Mouse (Mus musculus) hindbrain, embryonic 16.5 days (tissue): ENCODE data around the gene Atp10b. TPM values are rescaled to one million over a fixed set of nuclear protein-coding genes. Genes with fewer than 3 reads are reported as not detected.

ENCODE experiments used
- ATAC-seq: fragments of 200-750 bp; cut with Nextera tagmentation; 2 replicates; pipeline ENCODE4 v1.8.0; 2017; ENCODE audit warnings: moderate TSS enrichment, moderate library complexity
- H3K27ac ChIP-seq: fragments of 300-500 bp; sonication (generic); 2 replicates; pipeline ENCODE4 v1.5.1; 2014; ENCODE audit warnings: low read depth, mild to moderate bottlenecking, control low read depth, low read length, moderate library complexity
- H3K27me3 ChIP-seq: fragments of 300-500 bp; sonication (generic); replicated peaks from 2 replicates; pipeline ENCODE4 v1.6.1; 2014; ENCODE audit warnings: low read length; ENCODE audit not compliant: control insufficient read depth, insufficient read depth
- H3K36me3 ChIP-seq: fragments of 300-500 bp; sonication (generic); 2 replicates; pipeline ENCODE4 v1.6.1; 2014; ENCODE audit warnings: mild to moderate bottlenecking, low read length, moderate library complexity, mixed read lengths; ENCODE audit not compliant: control insufficient read depth, insufficient read depth
- H3K4me1 ChIP-seq: fragments of 300-500 bp; sonication (generic); 2 replicates; pipeline ENCODE4 v1.6.1; 2014; ENCODE audit warnings: low read depth, low read length; ENCODE audit not compliant: control insufficient read depth, insufficient read depth
- H3K4me2 ChIP-seq: fragments of 300-500 bp; sonication (generic); 2 replicates; pipeline ENCODE4 v1.6.1; 2014; ENCODE audit warnings: mild to moderate bottlenecking, low read length, control low read depth, moderate library complexity
- H3K4me3 ChIP-seq: fragments of 300-500 bp; sonication (generic); 2 replicates; pipeline ENCODE4 v1.5.1; 2014; ENCODE audit warnings: mild to moderate bottlenecking, low read length, control low read depth, moderate library complexity
- H3K9ac ChIP-seq: fragments of 300-500 bp; sonication (generic); 2 replicates; pipeline ENCODE4 v1.6.1; 2014; ENCODE audit warnings: low read depth, mild to moderate bottlenecking, control low read depth, low read length, moderate library complexity
- H3K9me3 ChIP-seq: fragments of 300-500 bp; sonication (generic); 2 replicates; pipeline ENCODE4 v1.6.1; 2014; ENCODE audit warnings: mild to moderate bottlenecking, low read length, moderate library complexity; ENCODE audit not compliant: control insufficient read depth
- WGBS: fragments of 180-500 bp; shearing (Covaris S2); extraction: QIAGEN DNeasy Blood & Tissue Kit; methylation state at CpG from one replicate; pipeline ENCODE4 v1.1.7; 2014; 5-methylcytosine and 5-hydroxymethylcytosine counted together
- polyA plus RNA-seq: library from polyadenylated mRNA; unstranded; fragments of >200 nt; fragmentation: Nextera tagmentation; extraction: Ambion mirVana; gene quantifications from 2 replicates; pipeline ENCODE4 v1.2.1, GENCODE M21; 2015

Gene Atp10b
- polyA plus RNA-seq, 1 experiment from 2014 or later: 0.31 TPM

DNA sequence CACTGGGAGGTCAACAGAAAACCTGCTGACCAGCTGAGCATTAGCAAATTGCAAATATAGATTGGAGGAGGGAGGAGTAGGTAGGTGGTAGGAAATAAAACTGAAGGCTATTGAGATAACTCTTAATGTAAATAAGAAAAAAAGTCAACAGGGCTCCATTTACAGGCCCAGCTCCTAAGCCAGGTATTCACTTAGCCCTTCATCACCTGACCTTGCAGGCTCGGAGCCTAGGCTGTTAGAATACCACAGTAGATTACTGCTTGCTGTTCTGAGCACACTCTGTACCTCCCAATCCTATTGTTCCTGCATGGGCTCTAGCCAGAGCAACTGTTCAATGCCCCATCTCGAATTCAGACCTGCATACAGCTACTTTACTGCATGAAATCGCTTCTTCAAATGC is 117.8 kb downstream of the Atp10b start:
- Histone ChIP-seq H3K9ac (no peak overlapping the region), H3K4me3 (no peak overlapping the region), H3K9me3 (no peaks in the 10 kb centered on the region), H3K36me3 (no peaks in the 10 kb centered on the region), H3K27ac (no peak overlapping the region), H3K4me2 (no peak overlapping the region), H3K4me1 (peaks cover 3% of the 10 kb centered on the region), H3K27me3 (no peaks in the 10 kb centered on the region)
- no peak for ATAC-seq
- 83% methylated on average over 3 of the region's 3 CpGs for WGBS

DNA sequence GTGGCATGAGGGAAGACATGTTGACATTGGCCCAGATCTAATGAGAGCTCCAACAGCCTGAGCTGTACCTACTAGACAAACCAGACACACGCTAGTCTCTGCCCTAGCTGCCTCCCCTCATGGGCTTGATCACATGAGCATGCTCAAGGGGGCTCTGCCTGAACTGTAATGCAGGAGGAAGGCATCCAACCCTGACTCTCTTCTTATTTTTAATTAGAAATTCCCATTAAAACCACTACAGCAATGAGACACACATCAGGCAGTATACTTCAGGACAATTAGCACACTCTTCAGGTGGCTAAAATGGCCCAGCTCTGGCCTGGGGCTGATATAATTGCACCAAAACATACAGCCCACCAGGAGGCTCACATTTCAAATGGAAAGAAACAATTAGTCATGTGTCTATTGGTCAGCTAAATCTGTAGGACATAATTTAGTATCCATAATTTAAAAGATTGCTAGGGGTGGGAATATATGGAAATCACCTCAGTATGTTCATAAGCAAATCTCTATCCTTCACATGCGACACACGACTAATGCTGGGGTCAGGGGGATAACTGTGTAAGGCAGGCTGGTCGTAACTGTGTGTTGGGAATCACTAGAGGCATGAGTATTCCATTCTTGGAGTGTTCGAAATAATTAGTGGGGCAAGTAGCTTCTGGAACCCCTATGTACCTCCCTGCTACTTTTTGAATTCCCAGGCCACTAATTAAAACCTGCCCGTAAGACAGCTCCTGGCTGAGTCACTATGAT is 120.0 kb downstream of the Atp10b start:
- H3K27ac ChIP-seq: no peak overlapping the region
- H3K27me3 ChIP-seq: no peaks in the 10 kb centered on the region
- H3K36me3 ChIP-seq: no peaks in the 10 kb centered on the region
- peaks cover 3% of the 10 kb centered on the region for H3K4me1 ChIP-seq
- H3K4me2 ChIP-seq: peak overlapping the region; percentile 35
- no peak overlapping the region for H3K4me3 ChIP-seq
- peak; percentile 69 for ATAC-seq
- 44% methylated on average over 6 of the region's 6 CpGs for WGBS
- H3K9ac ChIP-seq: no peak overlapping the region
- H3K9me3 ChIP-seq: no peaks in the 10 kb centered on the region

DNA sequence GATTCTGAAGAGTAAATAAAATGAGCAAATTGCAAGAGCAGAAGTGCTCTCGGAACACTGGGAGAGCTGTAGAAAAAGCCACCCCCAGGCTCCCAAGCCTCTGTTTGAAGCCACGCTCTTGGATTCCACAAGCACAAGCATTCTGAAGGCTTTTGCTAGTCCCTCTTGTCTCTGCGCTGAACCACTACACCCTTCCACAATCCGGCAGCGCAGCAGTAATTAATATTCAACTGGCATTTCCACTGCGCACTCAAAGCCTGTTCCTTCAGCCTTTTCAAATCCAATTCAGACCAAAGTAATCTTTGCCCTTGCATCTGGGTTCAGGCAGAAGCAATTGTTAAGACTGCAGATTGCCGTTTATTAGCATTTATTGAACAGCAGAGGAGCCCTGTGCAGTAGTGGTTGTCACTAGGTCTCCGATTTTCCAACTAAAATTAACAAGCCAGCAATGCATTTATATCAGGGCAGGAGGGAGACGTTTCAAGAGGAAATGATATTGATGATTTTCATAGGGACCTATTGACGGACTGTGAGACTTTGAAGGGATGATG is 120.7 kb downstream of the Atp10b start:
- Histone ChIP-seq H3K4me1 (peaks cover 3% of the 10 kb centered on the region), H3K9ac (no peak overlapping the region), H3K27ac (no peak overlapping the region), H3K9me3 (no peaks in the 10 kb centered on the region), H3K27me3 (no peaks in the 10 kb centered on the region), H3K4me2 (peak overlapping the region; percentile 35), H3K4me3 (no peak overlapping the region), H3K36me3 (no peaks in the 10 kb centered on the region)
- ATAC-seq: peak; percentile 81
- 34% methylated on average over 10 of the region's 10 CpGs for WGBS

DNA sequence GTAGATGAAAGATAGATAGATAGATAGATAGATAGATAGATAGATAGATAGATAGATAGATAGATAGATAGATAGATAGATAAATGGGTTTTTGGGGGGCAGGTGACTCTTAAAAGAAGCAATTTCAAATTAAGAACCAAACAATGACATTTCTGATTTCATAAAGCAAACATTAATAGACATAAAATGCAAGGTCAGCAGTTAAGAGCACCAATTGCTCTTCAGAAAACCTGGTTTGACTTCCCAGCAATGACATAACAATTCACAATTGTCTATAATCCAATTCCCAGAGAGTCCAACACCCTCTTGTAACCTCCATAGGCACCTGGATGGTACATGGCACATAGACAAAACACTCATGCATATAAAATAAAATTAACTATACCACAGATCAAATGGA is 124.2 kb downstream of the Atp10b start:
- Histone ChIP-seq H3K4me2 (no peak overlapping the region), H3K36me3 (no peaks in the 10 kb centered on the region), H3K9me3 (no peaks in the 10 kb centered on the region), H3K27me3 (no peaks in the 10 kb centered on the region), H3K27ac (no peak overlapping the region), H3K4me1 (peaks cover 3% of the 10 kb centered on the region), H3K4me3 (no peak overlapping the region), H3K9ac (no peak overlapping the region)
- no peak for ATAC-seq

DNA sequence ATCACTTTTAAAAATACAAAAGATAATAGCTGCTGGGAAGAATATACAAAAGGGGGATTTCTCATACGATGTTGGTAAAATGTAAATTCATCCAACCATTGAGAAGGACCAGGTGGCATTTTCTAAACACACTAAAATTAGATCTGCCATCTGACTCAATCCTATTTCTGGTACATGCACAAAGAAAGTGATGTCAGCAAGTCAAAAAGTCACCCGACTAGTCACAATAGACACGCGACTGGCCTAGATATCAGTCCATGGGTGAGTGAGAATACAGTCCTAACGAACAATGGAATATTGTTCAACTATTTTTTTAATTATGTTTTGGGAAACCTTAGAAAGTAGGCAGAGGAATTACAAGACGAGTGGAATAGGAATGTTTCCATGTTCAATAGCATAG is 147.9 kb downstream of the Atp10b start:
- no peak overlapping the region for H3K4me3 ChIP-seq
- no peak overlapping the region for H3K4me2 ChIP-seq
- no peak overlapping the region for H3K9ac ChIP-seq
- H3K27me3 ChIP-seq: no peaks in the 10 kb centered on the region
- no peak overlapping the region for H3K27ac ChIP-seq
- no peaks in the 10 kb centered on the region for H3K36me3 ChIP-seq
- H3K9me3 ChIP-seq: no peaks in the 10 kb centered on the region
- no peaks in the 10 kb centered on the region for H3K4me1 ChIP-seq
- no peak for ATAC-seq
- WGBS: 93% methylated on average over 6 of the region's 6 CpGs

DNA sequence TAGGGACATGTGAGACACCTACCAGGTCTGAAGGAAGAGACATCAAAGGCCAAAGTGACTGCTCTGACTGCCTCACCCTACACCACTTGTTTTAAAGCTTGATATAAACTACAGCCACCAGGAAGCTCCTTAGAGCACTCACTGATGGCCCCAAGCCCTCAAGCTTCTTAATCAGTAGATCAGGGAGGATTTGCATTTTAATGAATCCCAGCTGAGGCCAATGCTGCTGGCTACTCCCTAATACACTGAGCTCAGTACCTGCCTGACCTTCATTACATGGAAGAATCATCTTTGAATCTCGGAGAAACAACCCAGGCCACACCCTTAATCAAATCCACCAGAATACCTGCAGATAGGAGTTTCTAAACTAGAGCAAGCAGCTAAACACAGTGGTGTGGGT is 161.3 kb downstream of the Atp10b start:
- no peaks in the 10 kb centered on the region for H3K4me1 ChIP-seq

More for the DNA sequence above, 161.3 kb downstream of the Atp10b start:
- Histone ChIP-seq H3K36me3 (no peaks in the 10 kb centered on the region), H3K27ac (no peak overlapping the region), H3K4me3 (no peak overlapping the region), H3K27me3 (no peaks in the 10 kb centered on the region), H3K9me3 (no peaks in the 10 kb centered on the region), H3K4me2 (no peak overlapping the region), H3K9ac (no peak overlapping the region)
- ATAC-seq: no peak
- WGBS: 58% methylated on average over 1 of the region's 1 CpGs

Other genes starting within 250 kb of the Atp10b start
- 0.16 TPM in 1 of 2 replicates, not detected in the other for gene Gm9972, start 114.1 kb upstream of the Atp10b start, polyA plus RNA-seq